Mouse (Mus musculus) bone marrow, adult 2 months (tissue): Measurements from ENCODE around the gene Egflam.

ENCODE experiments used
- CTCF ChIP-seq: fragments of 200-500 bp; IDR thresholded peaks from 2 replicates; pipeline ENCODE4 v1.5.1; 2011; ENCODE audit warnings: low read length, control low read depth; ENCODE audit not compliant: control insufficient read depth, insufficient read depth
- POLR2A ChIP-seq: fragments of 200-500 bp; IDR thresholded peaks from 2 replicates; pipeline ENCODE4 v1.6.1; 2011; ENCODE audit warnings: low read depth, mild to moderate bottlenecking, control low read depth, low read length, borderline replicate concordance; ENCODE audit not compliant: control insufficient read depth

DNA sequence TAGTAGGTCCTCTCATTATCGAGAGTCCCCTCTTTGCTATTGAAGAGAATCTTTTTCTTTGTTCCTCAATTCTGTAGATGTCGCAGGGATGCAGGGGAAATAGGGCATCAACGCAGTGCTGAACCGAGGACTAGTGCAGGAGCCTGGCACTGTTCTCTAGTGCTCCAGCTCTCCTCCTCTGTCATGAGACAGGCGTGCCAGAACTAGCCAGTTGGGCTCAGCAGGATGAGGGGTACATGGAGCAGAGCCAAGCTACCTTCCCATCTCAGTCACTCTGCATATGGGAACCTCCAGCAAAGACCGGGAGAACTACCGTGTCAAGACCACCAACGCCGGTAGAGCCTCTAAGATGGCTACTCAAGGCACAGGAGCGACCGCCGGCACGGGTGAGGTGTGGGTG is 193.3 kb downstream of the Egflam start:
- no peak for TF ChIP-seq POLR2A
- no peak for TF ChIP-seq CTCF
